Mouse (Mus musculus) stomach, embryonic 14.5 days (tissue): ENCODE measurements around the gene Banp. TPM values are rescaled to one million over a fixed set of nuclear protein-coding genes. Genes with fewer than 3 reads are reported as not detected.
A peak's percentile ranks its signal among the peaks of the same experiment; 100 is the strongest.

Experiments used
- ATAC-seq: fragments of 200-750 bp; cut with Nextera tagmentation; 2 replicates; pipeline ENCODE4 v1.8.0; 2017; ENCODE audit warnings: low read depth, moderate TSS enrichment; ENCODE audit not compliant: insufficient number of reproducible peaks, insufficient read depth, low FRiP score
- H3K27ac ChIP-seq: fragments of 300-500 bp; sonication (generic); 2 replicates; pipeline ENCODE4 v1.5.1; 2014; ENCODE audit warnings: mild to moderate bottlenecking, low read length, moderate library complexity, mixed read lengths
- H3K27me3 ChIP-seq: fragments of 300-500 bp; sonication (generic); 2 replicates; pipeline ENCODE4 v1.6.1; 2014; ENCODE audit warnings: low read length, control low read depth, mixed read lengths; ENCODE audit not compliant: control insufficient read depth, insufficient read depth
- H3K36me3 ChIP-seq: fragments of 300-500 bp; sonication (generic); 2 replicates; pipeline ENCODE4 v1.6.1; 2014; ENCODE audit warnings: mild to moderate bottlenecking, control low read depth, low read length, moderate library complexity, mixed read lengths; ENCODE audit not compliant: control insufficient read depth, insufficient read depth
- H3K4me1 ChIP-seq: fragments of 300-500 bp; sonication (generic); 2 replicates; pipeline ENCODE4 v1.6.1; 2014; ENCODE audit warnings: low read length, control low read depth, mixed read lengths; ENCODE audit not compliant: control insufficient read depth, insufficient read depth
- H3K4me2 ChIP-seq: fragments of 300-500 bp; sonication (generic); replicated peaks from 2 replicates; pipeline ENCODE4 v1.6.1; 2014; ENCODE audit warnings: low read depth, low read length, control low read depth
- H3K4me3 ChIP-seq: fragments of 300-500 bp; sonication (generic); 2 replicates; pipeline ENCODE4 v1.5.1; 2014; ENCODE audit warnings: low read depth, low read length, control low read depth
- H3K9ac ChIP-seq: fragments of 300-500 bp; sonication (generic); replicated peaks from 2 replicates; pipeline ENCODE4 v1.6.1; 2014; ENCODE audit warnings: low read depth, mild to moderate bottlenecking, control low read depth, low read length, moderate library complexity, mixed read lengths
- H3K9me3 ChIP-seq: fragments of 300-500 bp; sonication (generic); 2 replicates; pipeline ENCODE4 v1.6.1; 2016; ENCODE audit warnings: low read depth, low read length, control low read depth; ENCODE audit not compliant: control insufficient read depth
- WGBS: fragments of 180-500 bp; shearing (Covaris S2); extraction: QIAGEN DNeasy Blood & Tissue Kit; methylation state at CpG from one replicate; pipeline ENCODE4 v1.1.7; 2014; 5-methylcytosine and 5-hydroxymethylcytosine counted together
- polyA plus RNA-seq: library from polyadenylated mRNA; unstranded; fragments of >200 nt; fragmentation: Nextera tagmentation; extraction: Ambion mirVana; gene quantifications from 2 replicates; pipeline ENCODE4 v1.2.1, GENCODE M21; 2014

Banp gene
- polyA plus RNA-seq, 1 experiment from 2014 or later, result 42.4 TPM

DNA sequence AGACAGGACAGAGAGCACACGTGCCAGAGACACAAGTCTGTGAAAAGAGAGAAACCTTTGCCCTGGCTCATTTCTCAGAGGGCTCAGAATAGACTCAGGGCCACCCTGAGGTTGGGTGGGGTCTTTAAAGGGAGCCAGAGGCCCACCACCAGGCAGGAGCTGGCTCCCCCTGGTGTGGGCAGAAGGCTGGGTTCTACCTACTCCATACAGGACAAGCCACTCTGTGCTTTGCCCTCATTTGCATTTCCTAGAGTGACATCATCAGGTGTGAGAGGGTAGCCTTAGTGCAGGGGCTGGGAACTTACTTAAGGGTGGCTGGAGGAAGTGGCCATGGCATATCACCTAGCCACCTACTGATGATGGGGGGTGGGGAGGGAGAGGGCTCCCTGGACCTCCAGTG lies 106.6 kb downstream of the Banp start:
- no peaks in the 10 kb centered on the region for H3K27me3 ChIP-seq
- no peaks in the 10 kb centered on the region for H3K36me3 ChIP-seq
- H3K27ac ChIP-seq, result no peak overlapping the region
- H3K9ac ChIP-seq, result no peak overlapping the region
- 16% methylated on average over 1 of the region's 1 CpGs for WGBS
- no peaks in the 10 kb centered on the region for H3K9me3 ChIP-seq
- no peak overlapping the region for H3K4me2 ChIP-seq
- ATAC-seq, result 0 out of 2 replicates have a peak, but pooled peaks have one; percentile 29
- peaks cover 20% of the 10 kb centered on the region for H3K4me1 ChIP-seq
- H3K4me3 ChIP-seq, result no peak overlapping the region

- Histone ChIP-seq H3K27ac (no peak overlapping the region), H3K9me3 (no peaks in the 10 kb centered on the region), H3K4me1 (peaks cover 20% of the 10 kb centered on the region), H3K36me3 (no peaks in the 10 kb centered on the region), H3K4me3 (no peak overlapping the region), H3K4me2 (no peak overlapping the region), H3K27me3 (no peaks in the 10 kb centered on the region), H3K9ac (no peak overlapping the region)
- WGBS, result 27% methylated on average over 7 of the region's 7 CpGs
- peak; percentile 50; the same call in 1 of the 2 replicates for ATAC-seq
Observed at GRCm38 (mm10) chr8:122056882-122057281, 107.3 kb downstream of the Banp start.

DNA sequence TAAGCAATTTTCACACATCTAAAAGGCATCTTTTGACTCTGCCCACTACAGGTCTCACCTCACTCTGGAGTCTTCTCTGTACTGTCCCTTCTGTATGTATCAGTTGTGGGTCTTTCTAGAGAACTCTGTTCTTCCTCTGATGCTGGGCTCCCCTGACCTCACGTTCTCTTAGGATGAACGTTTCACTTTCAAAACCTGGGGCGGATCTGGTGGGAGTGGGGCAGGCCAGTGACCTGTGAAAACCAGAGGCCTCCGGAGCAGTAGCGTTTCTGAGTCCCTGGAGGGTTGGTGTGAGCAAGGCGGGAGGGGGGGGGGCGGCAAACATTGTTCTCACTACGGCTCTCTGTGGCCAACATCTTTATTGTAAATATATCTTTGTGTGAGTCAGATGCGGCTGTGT lies 109.0 kb downstream of the Banp start:
- no peaks in the 10 kb centered on the region for H3K36me3 ChIP-seq
- H3K9ac ChIP-seq, result no peak overlapping the region
- no peak overlapping the region for H3K4me3 ChIP-seq
- WGBS, result 65% methylated on average over 9 of the region's 9 CpGs
- H3K4me1 ChIP-seq, result peaks cover 20% of the 10 kb centered on the region
- H3K4me2 ChIP-seq, result no peak overlapping the region
- no peak for ATAC-seq
- H3K27ac ChIP-seq, result no peak overlapping the region
- H3K27me3 ChIP-seq, result no peaks in the 10 kb centered on the region
- H3K9me3 ChIP-seq, result no peaks in the 10 kb centered on the region

DNA sequence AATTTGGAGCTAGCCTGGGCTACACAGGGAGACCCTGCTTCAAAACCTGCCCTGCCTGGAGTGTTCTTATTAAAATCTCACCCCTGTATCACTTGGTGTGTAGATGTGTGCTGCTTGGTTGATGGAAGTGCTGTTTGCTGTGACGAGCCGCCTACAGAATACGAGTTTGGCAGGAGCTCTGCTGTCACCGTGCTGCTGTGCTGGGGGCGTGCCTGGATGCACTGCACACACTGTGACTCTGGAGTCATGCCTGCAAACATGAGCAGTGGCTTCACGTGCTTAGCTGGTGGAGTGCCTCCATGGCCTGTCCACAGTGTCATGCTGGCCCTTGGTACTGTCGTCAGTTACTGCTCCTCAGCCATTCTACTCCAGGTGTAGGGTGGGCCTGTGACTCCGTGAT lies 109.4 kb downstream of the Banp start:
- H3K9ac ChIP-seq, result no peak overlapping the region
- peaks cover 20% of the 10 kb centered on the region for H3K4me1 ChIP-seq
- no peak overlapping the region for H3K27ac ChIP-seq
- no peaks in the 10 kb centered on the region for H3K9me3 ChIP-seq
- no peak for ATAC-seq
- no peak overlapping the region for H3K4me2 ChIP-seq
- 83% methylated on average over 8 of the region's 8 CpGs for WGBS
- H3K36me3 ChIP-seq, result no peaks in the 10 kb centered on the region
- no peak overlapping the region for H3K4me3 ChIP-seq
- H3K27me3 ChIP-seq, result no peaks in the 10 kb centered on the region

DNA sequence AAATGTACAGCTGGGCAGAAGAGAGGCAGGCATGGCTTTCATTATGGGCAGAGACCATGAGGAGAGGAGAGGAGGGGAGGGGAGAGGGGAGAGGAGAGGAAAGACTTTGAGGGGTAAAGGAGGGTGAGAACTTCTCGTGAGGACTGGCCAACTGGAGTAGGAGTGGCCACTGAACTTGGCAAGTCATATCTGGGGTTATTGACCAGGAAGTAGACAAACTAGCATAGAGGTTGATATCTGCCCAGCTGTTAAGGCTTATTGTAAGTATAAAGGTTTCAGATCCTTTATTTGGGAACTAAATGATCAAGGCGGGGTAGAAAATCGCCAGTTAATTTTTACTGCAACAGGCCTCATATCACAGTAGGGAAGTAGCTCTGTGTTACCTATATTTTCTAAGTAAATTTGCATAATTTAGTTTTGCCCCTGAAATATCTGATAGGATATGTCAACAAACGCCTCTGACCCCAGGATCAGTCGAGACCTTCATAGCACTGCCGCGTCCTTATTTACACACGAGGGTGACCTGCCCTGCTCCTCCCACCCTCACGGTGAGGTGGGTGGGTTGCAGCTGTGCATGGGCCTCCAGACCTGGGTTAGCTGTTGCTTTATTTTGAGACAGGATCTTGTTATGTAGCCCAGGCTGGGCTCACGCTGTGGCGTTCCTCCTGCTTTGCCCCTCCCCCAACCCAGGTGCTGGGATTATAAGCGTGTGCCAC lies 113.1 kb downstream of the Banp start:
- ATAC-seq, result peak; percentile 36; the same call in 1 of the 2 replicates
- H3K27me3 ChIP-seq, result no peaks in the 10 kb centered on the region
- H3K36me3 ChIP-seq, result no peaks in the 10 kb centered on the region
- H3K4me1 ChIP-seq, result no peaks in the 10 kb centered on the region
- H3K4me3 ChIP-seq, result no peak overlapping the region
- no peak overlapping the region for H3K9ac ChIP-seq
- 46% methylated on average over 12 of the region's 12 CpGs for WGBS
- no peak overlapping the region for H3K4me2 ChIP-seq
- H3K9me3 ChIP-seq, result no peaks in the 10 kb centered on the region
- H3K27ac ChIP-seq, result no peak overlapping the region

DNA sequence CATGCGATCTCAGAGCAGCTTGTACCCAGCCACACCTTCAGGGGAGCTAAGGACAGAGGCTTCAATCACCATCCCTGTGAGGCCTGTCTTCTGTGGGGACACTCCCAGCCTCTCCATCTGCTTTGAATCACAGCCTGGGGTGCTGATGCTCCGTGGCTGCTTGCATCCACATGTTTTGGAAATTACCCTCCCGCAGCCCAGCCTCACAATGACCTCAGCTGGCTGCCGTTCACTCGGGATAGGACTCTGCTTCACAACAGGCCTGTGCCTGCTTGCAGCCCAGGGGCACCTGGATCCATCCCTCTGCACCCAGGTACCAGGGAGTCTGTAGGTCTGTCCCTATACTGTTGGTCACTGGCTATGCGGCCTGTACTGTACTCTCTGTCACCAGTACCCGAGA lies 114.8 kb downstream of the Banp start:
- Histone ChIP-seq H3K4me3 (no peak overlapping the region), H3K9ac (no peak overlapping the region), H3K27me3 (no peaks in the 10 kb centered on the region), H3K4me1 (no peaks in the 10 kb centered on the region), H3K27ac (no peak overlapping the region), H3K36me3 (no peaks in the 10 kb centered on the region), H3K4me2 (no peak overlapping the region), H3K9me3 (no peaks in the 10 kb centered on the region)
- no peak for ATAC-seq
- 65% methylated on average over 7 of the region's 7 CpGs for WGBS

GRCm38 (mm10) chr8:122067783-122068505 lies 118.4 kb downstream of the Banp start:
- H3K4me2 ChIP-seq, result no peak overlapping the region
- no peaks in the 10 kb centered on the region for H3K36me3 ChIP-seq
- WGBS, result 49% methylated on average over 15 of the region's 15 CpGs
- no peaks in the 10 kb centered on the region for H3K9me3 ChIP-seq
- no peak for ATAC-seq
- H3K27me3 ChIP-seq, result no peaks in the 10 kb centered on the region
- H3K27ac ChIP-seq, result no peak overlapping the region
- H3K4me1 ChIP-seq, result no peaks in the 10 kb centered on the region
- no peak overlapping the region for H3K9ac ChIP-seq
- no peak overlapping the region for H3K4me3 ChIP-seq

- no peak overlapping the region for H3K9ac ChIP-seq
- H3K4me1 ChIP-seq, result no peaks in the 10 kb centered on the region
- no peaks in the 10 kb centered on the region for H3K36me3 ChIP-seq
- H3K4me2 ChIP-seq, result no peak overlapping the region
- no peak for ATAC-seq
- no peaks in the 10 kb centered on the region for H3K27me3 ChIP-seq
- H3K27ac ChIP-seq, result no peak overlapping the region
- no peaks in the 10 kb centered on the region for H3K9me3 ChIP-seq
- WGBS, result 76% methylated on average over 13 of the region's 13 CpGs
- H3K4me3 ChIP-seq, result no peak overlapping the region
Observed at GRCm38 (mm10) chr8:122068609-122069008, 119.1 kb downstream of the Banp start.
